Mouse (Mus musculus): Measurements from ENCODE around the gene Hsd11b1. TPM values are rescaled to one million over a fixed set of nuclear protein-coding genes. Genes with fewer than 3 reads are reported as not detected.

Hsd11b1 gene
- polyA plus RNA-seq, 1 experiment from 2014 or later = not detected

GRCm38 (mm10) chr1:193232732-193233131 lies 31.1 kb downstream of the Hsd11b1 start:
- ATAC-seq (replicated peaks; ENCODE audit: insufficient number of reproducible peaks, low FRiP score, low TSS enrichment, low read depth) (no peak), DNase-seq (ENCODE audit: low spot score) (no peak)
- no peak overlapping the region for H3K4me2 ChIP-seq (ENCODE audit: low read depth, low read length)
- H3K4me3 ChIP-seq (ENCODE audit: low read depth, low read length) = no peak overlapping the region
- H3K4me1 ChIP-seq (ENCODE audit: control insufficient read depth, insufficient read depth, low read length) = no peaks in the 10 kb centered on the region
- H3K9me3 ChIP-seq (replicated peaks; ENCODE audit: control insufficient read depth, low read length) = no peaks in the 10 kb centered on the region
- H3K27me3 ChIP-seq (ENCODE audit: control insufficient read depth, insufficient read depth, low read length) = no peaks in the 10 kb centered on the region
- no peak overlapping the region for H3K27ac ChIP-seq (replicated peaks; ENCODE audit: low read depth, low read length)
- H3K36me3 ChIP-seq (replicated peaks; ENCODE audit: control insufficient read depth, insufficient read depth, low read depth, low read length) = no peaks in the 10 kb centered on the region
- no peak overlapping the region for H3K9ac ChIP-seq (replicated peaks; ENCODE audit: low read length)
- WGBS = 89% methylated on average over 2 of the region's 2 CpGs

- WGBS = 62% methylated on average over 5 of the region's 5 CpGs
- Histone ChIP-seq H3K27ac (replicated peaks; ENCODE audit: low read depth, low read length) (no peak overlapping the region), H3K9ac (replicated peaks; ENCODE audit: low read length) (no peak overlapping the region), H3K4me2 (ENCODE audit: low read depth, low read length) (no peak overlapping the region), H3K36me3 (replicated peaks; ENCODE audit: control insufficient read depth, insufficient read depth, low read depth, low read length) (no peaks in the 10 kb centered on the region), H3K4me3 (ENCODE audit: low read depth, low read length) (no peak overlapping the region), H3K27me3 (ENCODE audit: control insufficient read depth, insufficient read depth, low read length) (no peaks in the 10 kb centered on the region), H3K9me3 (replicated peaks; ENCODE audit: control insufficient read depth, low read length) (no peaks in the 10 kb centered on the region), H3K4me1 (ENCODE audit: control insufficient read depth, insufficient read depth, low read length) (no peaks in the 10 kb centered on the region)
- no peak for DNase-seq (ENCODE audit: low spot score)
- no peak for ATAC-seq (replicated peaks; ENCODE audit: insufficient number of reproducible peaks, low FRiP score, low TSS enrichment, low read depth)
Observed at GRCm38 (mm10) chr1:193230935-193231334, 32.9 kb downstream of the Hsd11b1 start.

- H3K36me3 ChIP-seq (replicated peaks; ENCODE audit: control insufficient read depth, insufficient read depth, low read depth, low read length) = no peaks in the 10 kb centered on the region
- 72% methylated on average over 3 of the region's 3 CpGs for WGBS
- H3K9ac ChIP-seq (replicated peaks; ENCODE audit: low read length) = no peak overlapping the region
- no peak overlapping the region for H3K4me3 ChIP-seq (ENCODE audit: low read depth, low read length)
- no peak overlapping the region for H3K4me2 ChIP-seq (ENCODE audit: low read depth, low read length)
- no peaks in the 10 kb centered on the region for H3K27me3 ChIP-seq (ENCODE audit: control insufficient read depth, insufficient read depth, low read length)
- no peak for ATAC-seq (replicated peaks; ENCODE audit: insufficient number of reproducible peaks, low FRiP score, low TSS enrichment, low read depth)
- no peak for DNase-seq (ENCODE audit: low spot score)
- H3K4me1 ChIP-seq (ENCODE audit: control insufficient read depth, insufficient read depth, low read length) = no peaks in the 10 kb centered on the region
- no peaks in the 10 kb centered on the region for H3K9me3 ChIP-seq (replicated peaks; ENCODE audit: control insufficient read depth, low read length)
- H3K27ac ChIP-seq (replicated peaks; ENCODE audit: low read depth, low read length) = no peak overlapping the region
Observed at GRCm38 (mm10) chr1:193230531-193230930, 33.3 kb downstream of the Hsd11b1 start.

- Histone ChIP-seq H3K4me2 (ENCODE audit: low read depth, low read length) (no peak overlapping the region), H3K4me1 (ENCODE audit: control insufficient read depth, insufficient read depth, low read length) (no peaks in the 10 kb centered on the region), H3K4me3 (ENCODE audit: low read depth, low read length) (no peak overlapping the region), H3K27ac (replicated peaks; ENCODE audit: low read depth, low read length) (no peak overlapping the region), H3K27me3 (ENCODE audit: control insufficient read depth, insufficient read depth, low read length) (no peaks in the 10 kb centered on the region), H3K36me3 (replicated peaks; ENCODE audit: control insufficient read depth, insufficient read depth, low read depth, low read length) (no peaks in the 10 kb centered on the region), H3K9ac (replicated peaks; ENCODE audit: low read length) (no peak overlapping the region), H3K9me3 (replicated peaks; ENCODE audit: control insufficient read depth, low read length) (no peaks in the 10 kb centered on the region)
- 87% methylated on average over 5 of the region's 5 CpGs for WGBS
- ATAC-seq (replicated peaks; ENCODE audit: insufficient number of reproducible peaks, low FRiP score, low TSS enrichment, low read depth) = no peak
- DNase-seq (ENCODE audit: low spot score) = no peak
Observed at GRCm38 (mm10) chr1:193229570-193229969, 34.3 kb downstream of the Hsd11b1 start.

- DNase-seq (ENCODE audit: low spot score) (no peak), ATAC-seq (replicated peaks; ENCODE audit: insufficient number of reproducible peaks, low FRiP score, low TSS enrichment, low read depth) (no peak)
- WGBS = 56% methylated on average over 4 of the region's 4 CpGs
- Histone ChIP-seq H3K9ac (replicated peaks; ENCODE audit: low read length) (no peak overlapping the region), H3K9me3 (replicated peaks; ENCODE audit: control insufficient read depth, low read length) (no peaks in the 10 kb centered on the region), H3K36me3 (replicated peaks; ENCODE audit: control insufficient read depth, insufficient read depth, low read depth, low read length) (no peaks in the 10 kb centered on the region), H3K4me1 (ENCODE audit: control insufficient read depth, insufficient read depth, low read length) (no peaks in the 10 kb centered on the region), H3K4me3 (ENCODE audit: low read depth, low read length) (no peak overlapping the region), H3K27ac (replicated peaks; ENCODE audit: low read depth, low read length) (no peak overlapping the region), H3K27me3 (ENCODE audit: control insufficient read depth, insufficient read depth, low read length) (no peaks in the 10 kb centered on the region), H3K4me2 (ENCODE audit: low read depth, low read length) (no peak overlapping the region)
Observed at GRCm38 (mm10) chr1:193227537-193227936, 36.3 kb downstream of the Hsd11b1 start.

GRCm38 (mm10) chr1:193226724-193227522 lies 37.0 kb downstream of the Hsd11b1 start:
- H3K9ac ChIP-seq (replicated peaks; ENCODE audit: low read length) = no peak overlapping the region
- H3K36me3 ChIP-seq (replicated peaks; ENCODE audit: control insufficient read depth, insufficient read depth, low read depth, low read length) = no peaks in the 10 kb centered on the region
- 44% methylated on average over 7 of the region's 7 CpGs for WGBS
- H3K4me2 ChIP-seq (ENCODE audit: low read depth, low read length) = no peak overlapping the region
- H3K4me3 ChIP-seq (ENCODE audit: low read depth, low read length) = no peak overlapping the region
- DNase-seq (ENCODE audit: low spot score) = peak; percentile 14
- no peak for ATAC-seq (replicated peaks; ENCODE audit: insufficient number of reproducible peaks, low FRiP score, low TSS enrichment, low read depth)
- H3K27ac ChIP-seq (replicated peaks; ENCODE audit: low read depth, low read length) = no peak overlapping the region
- no peaks in the 10 kb centered on the region for H3K4me1 ChIP-seq (ENCODE audit: control insufficient read depth, insufficient read depth, low read length)
- H3K27me3 ChIP-seq (ENCODE audit: control insufficient read depth, insufficient read depth, low read length) = no peaks in the 10 kb centered on the region
- H3K9me3 ChIP-seq (replicated peaks; ENCODE audit: control insufficient read depth, low read length) = no peaks in the 10 kb centered on the region

- Histone ChIP-seq H3K9me3 (replicated peaks; ENCODE audit: control insufficient read depth, low read length) (no peaks in the 10 kb centered on the region), H3K27ac (replicated peaks; ENCODE audit: low read depth, low read length) (no peak overlapping the region), H3K4me1 (ENCODE audit: control insufficient read depth, insufficient read depth, low read length) (no peaks in the 10 kb centered on the region), H3K36me3 (replicated peaks; ENCODE audit: control insufficient read depth, insufficient read depth, low read depth, low read length) (no peaks in the 10 kb centered on the region), H3K4me2 (ENCODE audit: low read depth, low read length) (no peak overlapping the region), H3K9ac (replicated peaks; ENCODE audit: low read length) (no peak overlapping the region), H3K27me3 (ENCODE audit: control insufficient read depth, insufficient read depth, low read length) (no peaks in the 10 kb centered on the region), H3K4me3 (ENCODE audit: low read depth, low read length) (no peak overlapping the region)
- 90% methylated on average over 4 of the region's 4 CpGs for WGBS
- DNase-seq (ENCODE audit: low spot score) = no peak
- no peak for ATAC-seq (replicated peaks; ENCODE audit: insufficient number of reproducible peaks, low FRiP score, low TSS enrichment, low read depth)
Observed at GRCm38 (mm10) chr1:193226114-193226513, 37.8 kb downstream of the Hsd11b1 start.

GRCm38 (mm10) chr1:193225531-193225930 lies 38.3 kb downstream of the Hsd11b1 start:
- no peaks in the 10 kb centered on the region for H3K36me3 ChIP-seq (replicated peaks; ENCODE audit: control insufficient read depth, insufficient read depth, low read depth, low read length)
- no peak overlapping the region for H3K4me2 ChIP-seq (ENCODE audit: low read depth, low read length)
- H3K9ac ChIP-seq (replicated peaks; ENCODE audit: low read length) = no peak overlapping the region
- ATAC-seq (replicated peaks; ENCODE audit: insufficient number of reproducible peaks, low FRiP score, low TSS enrichment, low read depth) = no peak
- H3K27ac ChIP-seq (replicated peaks; ENCODE audit: low read depth, low read length) = no peak overlapping the region
- H3K9me3 ChIP-seq (replicated peaks; ENCODE audit: control insufficient read depth, low read length) = no peaks in the 10 kb centered on the region
- DNase-seq (ENCODE audit: low spot score) = peak; percentile 34
- no peaks in the 10 kb centered on the region for H3K4me1 ChIP-seq (ENCODE audit: control insufficient read depth, insufficient read depth, low read length)
- 14% methylated on average over 3 of the region's 3 CpGs for WGBS
- no peak overlapping the region for H3K4me3 ChIP-seq (ENCODE audit: low read depth, low read length)
- H3K27me3 ChIP-seq (ENCODE audit: control insufficient read depth, insufficient read depth, low read length) = no peaks in the 10 kb centered on the region

Measured in embryonic facial prominence, embryonic 11.5 days (tissue).